Mouse (Mus musculus): Measurements from ENCODE around the gene Slc22a19. TPM values are rescaled to one million over a fixed set of nuclear protein-coding genes. Genes with fewer than 3 reads are reported as not detected.

Gene Slc22a19
- polyA plus RNA-seq (2017; shearing (Covaris generic)), result not detected

GRCm38 (mm10) chr19:7711148-7711547, at the start of gene Slc22a19:
Slc22a19 (minus strand) TSS chr19:7711310.

Other genes with a start within 250 kb of the Slc22a19 start
- 113 TPM for gene Rtn3, start 228.0 kb downstream of the Slc22a19 start, polyA plus RNA-seq (2017; shearing (Covaris generic))
- 19.7 TPM for gene Atl3, start 217.3 kb downstream of the Slc22a19 start, polyA plus RNA-seq (2017; shearing (Covaris generic))
- gene Pla2g16, start 153.9 kb downstream of the Slc22a19 start, polyA plus RNA-seq (2017; shearing (Covaris generic)), result 111 TPM
- gene Lgals12, start 104.1 kb downstream of the Slc22a19 start, polyA plus RNA-seq (2017; shearing (Covaris generic)), result not detected
- not detected for gene Hrasls5, start 98.8 kb downstream of the Slc22a19 start, polyA plus RNA-seq (2017; shearing (Covaris generic))
- not detected for gene Slc22a26, start 91.4 kb upstream of the Slc22a19 start, polyA plus RNA-seq (2017; shearing (Covaris generic))

Measured in inflammation-experienced regulatory T-cells, adult 16 weeks (primary cell).